In genomic region chr11:32605131-32605860, GRCm38 (mm10) we compare ENCODE assay signal across 9 mouse cellular contexts. TPM values are rescaled to one million over a fixed set of nuclear protein-coding genes. Genes with fewer than 3 reads are reported as not detected.
DNase-seq lines count a peak whose midpoint lies in the region; ATAC-seq and TF ChIP-seq lines count a peak whose summit lies in the region.
"Had no signal": no experiment of that assay in that cellular context is flagged by ENCODE, and none has a peak within 500 bp of the region (broad histone marks: within the 10 kb centered on the region; RNA-seq: fewer than 3 reads in every experiment).

No protein-coding gene starts in this region.

- H3K36me3 ChIP-seq in kidney, postnatal 0 days (ENCODE audit: insufficient read depth, low read length) = no peaks in the 10 kb centered on the region
- no peaks in the 10 kb centered on the region for H3K36me3 ChIP-seq in stomach, embryonic 15.5 days

- no peak for ATAC-seq in cerebellum, adult (ENCODE audit: insufficient number of reproducible peaks, low FRiP score, low TSS enrichment)
- ATAC-seq in kidney, postnatal 0 days (replicated peaks; ENCODE audit: low FRiP score, low read depth) = peak; percentile 83
- no peak for ATAC-seq in stomach, embryonic 15.5 days (ENCODE audit: insufficient read depth, low FRiP score, low read depth)

- peak; percentile 74 for DNase-seq in cerebellum, adult 9-11 months
- DNase-seq in adrenal gland, postnatal 25 days = peak; percentile 77
- DNase-seq in heart, adult 9 months (ENCODE audit: low spot score in 2 of 2) = peak; percentile 70 to 81
- DNase-seq in kidney, postnatal 0 days (ENCODE audit: low spot score) = peak; percentile 60
- no peak for DNase-seq in right cerebral cortex, postnatal 4 days
- no peak for DNase-seq in liver

- 45% methylated on average over 7 of the region's 7 CpGs for WGBS in kidney, postnatal 0 days
- 45% methylated on average over 7 of the region's 7 CpGs for WGBS in stomach, embryonic 15.5 days

- H3K9ac ChIP-seq in kidney, postnatal 0 days (ENCODE audit: low read depth, low read length) = no peak overlapping the region
- no peak overlapping the region for H3K9ac ChIP-seq in stomach, embryonic 15.5 days

- no peaks in the 10 kb centered on the region for H3K9me3 ChIP-seq in kidney, postnatal 0 days (replicated peaks; ENCODE audit: low read length)
- H3K9me3 ChIP-seq in stomach, embryonic 15.5 days = no peaks in the 10 kb centered on the region

- no peak overlapping the region for H3K4me3 ChIP-seq in kidney, postnatal 0 days (replicated peaks; ENCODE audit: low read depth, low read length)
- H3K4me3 ChIP-seq in stomach, embryonic 15.5 days (replicated peaks) = no peak overlapping the region
- H3K4me3 ChIP-seq: erythroblast, embryonic 14.5 days had no signal

- peak overlapping the region; percentile 65 for H3K27ac ChIP-seq in kidney, postnatal 0 days
- H3K27ac ChIP-seq in stomach, embryonic 15.5 days = peak overlapping the region; percentile 73; the same call in 1 of the 2 replicates

- no peaks in the 10 kb centered on the region for H3K27me3 ChIP-seq in kidney, postnatal 0 days (ENCODE audit: insufficient read depth, low read length)
- no peaks in the 10 kb centered on the region for H3K27me3 ChIP-seq in stomach, embryonic 15.5 days (replicated peaks)

- no peak for TF ChIP-seq CTCF in kidney, postnatal 0 days (IDR thresholded peaks at IDR 0.05; ENCODE audit: low read depth)

- no peaks in the 10 kb centered on the region for H3K4me1 ChIP-seq in kidney, postnatal 0 days (replicated peaks; ENCODE audit: insufficient read depth, low read length)
- H3K4me1 ChIP-seq in stomach, embryonic 15.5 days = peaks cover 19% of the 10 kb centered on the region

- H3K4me2 ChIP-seq in kidney, postnatal 0 days (ENCODE audit: low read length) = no peak overlapping the region
- no peak overlapping the region; the same call in 1 of the 2 replicates for H3K4me2 ChIP-seq in stomach, embryonic 15.5 days

RNA-seq across cellular contexts. Expression of gene Fbxw11, which starts 37.2 kb away (rescaled TPM):
- 87.7 and 113 TPM in 2 replicates for total RNA-seq in adrenal gland, postnatal 25 days (2021)
- polyA plus RNA-seq in kidney, postnatal 0 days (2015; fragmentation: Nextera tagmentation; extraction: Ambion mirVana) = 61.1 and 68.4 TPM in 2 replicates
- polyA plus RNA-seq in stomach, embryonic 15.5 days (2015; fragmentation: Nextera tagmentation; extraction: Ambion mirVana) = 61.7 and 68.8 TPM in 2 replicates

Comparison
In these comparisons a context has a peak if more than half of its experiments do, and no peak if none do; other contexts are left out.
1. DNase-seq: peak in cerebellum, adult 9-11 months (single experiment), adrenal gland, postnatal 25 days (single experiment), heart, adult 9 months (2 of 2) and kidney, postnatal 0 days (single experiment); none in right cerebral cortex, postnatal 4 days (single experiment) and liver (single experiment).